Mouse (Mus musculus) embryo, embryonic 11 days (tissue): Measurements from ENCODE around the gene Stat4.

ENCODE experiments used
- DNase-seq: peaks from one replicate; pipeline ENCODE4 v3.0.0-alpha.2; 2015

Gene Stat4

GRCm38 (mm10) chr1:52111217-52111616 is 124.3 kb downstream of the Stat4 start:
- DNase-seq = no peak

DNA sequence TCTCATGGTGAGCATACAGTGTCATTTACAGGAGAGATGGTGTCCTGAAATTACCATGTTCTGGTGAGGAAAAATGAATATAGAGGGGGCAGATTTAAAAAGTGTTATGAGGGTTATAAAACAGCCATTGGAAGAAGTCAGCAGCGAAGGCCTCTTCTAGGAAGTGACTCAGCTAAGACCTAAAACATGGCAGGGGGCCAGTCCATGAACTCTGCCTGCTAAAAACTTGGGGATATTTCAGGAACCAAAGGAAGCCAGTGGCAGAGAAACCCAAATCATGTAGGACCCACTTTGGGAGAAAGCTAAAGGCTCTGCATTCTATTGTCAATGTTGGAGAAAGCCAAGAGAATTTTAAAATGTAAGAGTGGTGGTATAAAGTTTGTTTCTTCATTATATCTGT is 125.4 kb downstream of the Stat4 start:
- no peak for DNase-seq

DNA sequence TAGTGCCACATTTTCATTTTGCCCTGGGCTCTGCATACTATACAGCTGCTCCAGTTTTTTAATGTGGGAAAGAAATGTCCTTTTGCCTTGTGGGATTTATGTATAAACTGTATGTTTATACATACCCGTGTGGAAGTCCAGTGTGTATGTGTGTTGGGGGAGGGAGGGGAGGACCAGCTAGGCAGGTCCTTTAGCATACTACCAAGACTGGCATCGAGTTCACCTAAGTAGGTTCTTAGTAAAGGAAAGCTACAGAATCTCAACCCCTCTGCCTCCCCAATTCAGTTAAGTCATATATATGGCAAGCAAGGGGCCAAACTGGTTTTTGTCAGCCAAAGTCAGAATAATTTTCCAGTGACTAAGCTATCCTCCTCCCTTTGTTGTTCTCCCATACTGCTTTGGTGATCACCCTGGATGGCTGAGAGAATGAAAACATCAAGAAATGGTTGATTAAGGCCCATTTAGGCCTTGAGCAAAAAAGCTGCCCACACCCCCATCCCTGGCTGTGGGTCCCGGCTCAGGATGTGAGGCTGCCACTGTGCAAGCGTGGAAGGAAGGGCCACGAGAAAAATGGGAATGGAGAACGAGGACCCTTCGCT is 126.2 kb downstream of the Stat4 start:
- no peak for DNase-seq

DNA sequence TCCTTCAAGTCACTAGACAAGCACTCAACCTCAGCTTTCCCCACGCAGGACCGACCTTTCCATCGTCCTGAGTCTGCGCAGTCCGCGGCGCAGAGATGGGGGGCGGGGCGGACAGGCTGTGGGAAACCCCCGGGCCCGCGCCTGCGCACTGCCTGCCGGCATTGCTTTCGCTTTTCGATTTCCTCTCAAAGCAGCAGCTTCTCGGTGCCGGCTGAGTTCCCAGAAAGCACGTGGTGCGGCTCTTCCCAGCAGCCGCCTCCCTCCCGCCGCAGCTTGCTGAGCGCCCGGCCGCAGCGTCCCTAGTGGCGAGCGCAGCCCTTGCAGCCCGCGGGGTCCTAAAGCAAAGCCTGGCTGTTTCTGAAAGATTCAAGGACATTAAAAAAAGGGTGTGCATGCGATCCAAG is 126.7 kb downstream of the Stat4 start:
- peak; percentile 96 for DNase-seq

- no peak for DNase-seq
These were observed 129.5 kb downstream of the Stat4 start for GRCm38 (mm10) chr1:52116441-52116840.

DNA sequence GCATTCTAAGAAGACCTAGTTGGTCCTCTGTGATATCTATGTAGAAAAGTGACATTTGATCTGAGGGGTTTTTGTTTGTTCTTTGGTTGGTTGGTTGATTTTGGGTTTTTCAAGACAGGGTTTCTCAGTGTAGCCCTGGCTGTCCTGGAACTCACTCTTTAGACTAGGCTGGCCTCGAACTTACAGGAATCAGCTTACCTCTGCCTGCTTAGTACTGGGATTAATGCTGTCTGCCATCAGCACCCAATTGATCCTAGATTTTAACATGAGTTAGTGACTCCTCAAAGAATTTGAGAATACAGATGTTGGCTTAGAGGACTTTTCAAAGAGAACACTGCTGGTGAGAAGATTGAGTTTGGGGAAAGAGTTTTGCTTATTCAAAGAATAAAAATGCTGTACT is 130.8 kb downstream of the Stat4 start:
- no peak for DNase-seq

DNA sequence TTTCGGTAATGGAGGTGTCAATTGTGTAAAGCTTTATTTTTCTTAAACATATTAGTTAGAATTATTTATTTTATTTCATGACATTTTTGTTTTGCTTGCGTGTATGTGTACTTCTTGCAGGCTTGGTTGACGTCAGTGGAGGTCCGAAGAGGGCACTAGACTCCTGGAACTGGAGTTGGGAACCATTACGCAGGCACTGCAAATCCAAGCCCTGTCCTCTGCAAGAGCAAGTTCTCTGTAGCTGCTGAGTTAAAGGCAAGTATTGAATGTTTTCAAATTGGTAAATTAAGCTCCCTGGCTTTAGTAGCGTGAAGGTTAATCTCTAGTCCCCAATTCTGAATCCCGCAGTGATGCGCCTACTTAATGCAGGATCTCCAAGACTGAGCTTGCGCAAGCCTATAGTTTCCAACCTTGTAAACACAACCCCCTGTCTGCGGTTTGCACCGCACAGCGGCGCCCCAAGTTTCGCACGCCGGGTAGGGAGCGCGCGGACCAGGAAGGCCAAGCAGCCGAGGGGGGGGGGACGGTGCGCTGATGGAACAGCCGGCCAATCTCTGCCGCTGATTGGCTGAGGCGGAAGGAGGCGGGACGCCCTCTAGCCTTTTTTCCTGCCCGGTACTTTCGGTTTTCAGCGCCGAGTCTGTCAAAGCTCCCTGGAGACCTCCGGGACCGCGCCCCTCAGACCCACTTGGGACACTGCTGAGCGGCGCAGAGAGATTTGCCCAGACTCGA is 132.1 kb downstream of the Stat4 start, which contains the start of gene Stat1:
TSS of gene Stat1 (plus strand) at position 581 of the 732 bp plus-strand sequence.
- peak; percentile 92 for DNase-seq

DNA sequence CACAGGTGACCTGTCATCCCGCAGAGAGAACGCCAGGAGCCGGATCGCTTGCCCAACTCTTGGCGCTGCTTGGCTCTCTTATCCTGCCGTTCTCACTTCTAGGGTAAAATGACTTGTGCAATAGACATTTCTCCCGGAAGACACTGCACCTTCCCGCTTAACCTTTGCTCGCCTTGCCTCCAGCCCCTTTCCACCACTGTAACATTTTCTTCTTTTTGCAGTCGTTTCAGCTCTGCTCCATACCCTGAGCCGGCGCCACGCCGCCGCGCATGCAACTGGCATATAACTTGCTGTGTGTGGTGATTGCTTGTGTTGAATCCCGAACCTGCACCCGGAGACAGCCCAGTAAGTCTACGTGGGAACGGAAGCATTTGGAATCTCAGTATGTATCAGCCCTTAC is 132.7 kb downstream of the Stat4 start:
- DNase-seq = no peak

- DNase-seq = no peak
These were observed 133.2 kb downstream of the Stat4 start for GRCm38 (mm10) chr1:52120191-52120590.

DNA sequence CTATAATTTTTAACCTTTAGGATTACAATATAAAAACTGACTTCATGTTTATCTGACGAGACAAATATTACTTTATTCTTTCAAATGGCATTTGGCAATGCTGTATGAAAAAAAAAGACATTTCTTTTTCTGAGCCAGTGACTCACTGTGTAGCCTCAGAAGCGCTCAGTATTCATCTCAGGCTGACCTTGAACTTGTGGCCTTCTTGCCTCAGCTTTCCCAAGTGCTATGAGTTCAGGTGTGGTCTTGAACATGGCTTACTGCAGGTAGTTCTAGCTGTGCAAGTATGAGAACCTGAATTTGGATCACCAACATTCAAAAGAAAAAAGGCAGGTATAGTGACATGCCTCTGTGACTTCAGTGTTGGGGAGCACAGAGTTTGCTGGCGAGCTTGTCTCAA is 134.1 kb downstream of the Stat4 start:
- DNase-seq = no peak

GRCm38 (mm10) chr1:52124818-52125217 is 137.9 kb downstream of the Stat4 start:
- DNase-seq = no peak

DNA sequence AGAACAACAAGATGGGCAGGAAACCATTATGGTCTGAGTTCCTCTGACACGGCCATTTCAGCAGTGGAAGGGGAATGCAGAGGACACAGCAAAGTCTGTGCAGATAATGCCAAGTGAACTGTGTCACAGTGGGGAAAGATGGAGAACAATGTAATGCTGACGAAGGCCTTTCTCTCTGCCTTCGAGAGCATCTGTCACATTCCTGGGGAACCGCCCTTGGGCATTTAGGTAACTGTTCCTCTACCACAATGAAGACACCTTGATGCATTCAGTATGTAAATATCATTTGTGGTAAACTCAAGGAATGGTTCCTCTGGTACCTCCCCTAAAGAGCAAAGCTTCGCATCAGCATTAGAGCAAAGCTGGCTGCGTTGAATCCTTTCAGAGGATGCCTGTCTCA is 140.4 kb downstream of the Stat4 start:
- no peak for DNase-seq

- no peak for DNase-seq
These were observed 142.8 kb downstream of the Stat4 start for GRCm38 (mm10) chr1:52129794-52130193.

DNA sequence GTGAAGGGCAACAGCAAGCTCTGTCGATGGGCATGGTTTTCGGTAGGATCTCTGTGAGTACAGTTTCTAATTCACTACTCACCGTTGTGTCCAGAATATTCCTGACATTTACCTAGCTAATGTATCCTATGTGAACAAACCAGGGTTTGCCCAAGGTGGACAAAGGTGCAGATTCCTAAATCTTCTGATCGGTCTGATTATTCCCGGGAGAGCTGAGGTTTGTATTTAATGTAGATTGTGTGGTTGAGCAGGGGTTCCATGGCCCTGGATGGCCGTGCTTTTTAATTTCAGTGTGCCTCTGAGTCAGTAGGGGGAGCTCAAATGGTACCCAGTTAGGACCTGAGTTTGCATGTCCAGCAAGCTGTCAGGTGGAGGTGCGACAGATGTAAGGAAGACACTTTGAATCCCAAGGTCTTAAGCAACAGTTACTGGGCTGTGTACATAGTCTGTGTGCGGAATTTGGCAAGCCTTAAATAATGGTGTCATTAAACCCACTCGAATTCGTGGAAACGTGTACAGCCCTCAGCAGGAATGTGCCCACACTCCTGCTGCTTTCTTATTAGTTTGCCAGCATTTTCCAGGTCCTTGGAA is 144.9 kb downstream of the Stat4 start:
- DNase-seq = no peak

DNA sequence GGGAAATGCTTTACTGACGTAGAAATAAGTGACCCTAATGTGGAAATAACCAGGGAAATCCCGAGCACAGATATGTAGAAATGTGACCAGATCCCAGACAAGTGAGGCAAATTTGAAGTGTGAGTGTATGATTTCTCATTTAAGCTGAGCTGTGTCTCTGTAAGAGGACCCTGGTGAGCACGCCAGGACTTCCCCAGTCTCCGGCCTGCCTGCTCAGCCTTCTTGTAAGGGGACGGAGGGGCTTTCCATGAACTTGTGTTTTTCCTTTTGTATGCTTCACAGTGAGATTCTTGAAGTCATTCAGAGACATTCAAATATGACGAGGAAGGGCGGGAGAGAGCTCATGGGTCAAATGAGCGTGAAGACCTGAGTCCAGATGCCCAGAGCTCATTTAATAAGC is 146.3 kb downstream of the Stat4 start:
- DNase-seq = no peak

DNA sequence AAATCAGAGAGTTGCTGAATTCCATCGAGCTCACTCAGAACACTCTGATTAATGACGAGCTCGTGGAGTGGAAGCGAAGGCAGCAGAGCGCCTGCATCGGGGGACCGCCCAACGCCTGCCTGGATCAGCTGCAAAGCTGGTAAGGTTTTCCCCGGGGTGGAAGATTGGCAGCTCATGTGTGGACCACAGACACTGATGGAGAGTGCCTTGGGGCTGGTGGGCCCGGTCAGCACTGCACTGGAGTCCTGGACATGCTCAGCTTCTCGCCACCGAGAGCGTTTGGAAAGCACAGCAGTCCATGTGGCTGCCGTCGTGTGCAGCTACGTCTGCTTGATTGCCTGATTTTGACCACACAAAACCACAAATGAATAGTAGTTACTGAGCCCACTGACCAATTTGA is 150.3 kb downstream of the Stat4 start:
- DNase-seq = no peak

DNA sequence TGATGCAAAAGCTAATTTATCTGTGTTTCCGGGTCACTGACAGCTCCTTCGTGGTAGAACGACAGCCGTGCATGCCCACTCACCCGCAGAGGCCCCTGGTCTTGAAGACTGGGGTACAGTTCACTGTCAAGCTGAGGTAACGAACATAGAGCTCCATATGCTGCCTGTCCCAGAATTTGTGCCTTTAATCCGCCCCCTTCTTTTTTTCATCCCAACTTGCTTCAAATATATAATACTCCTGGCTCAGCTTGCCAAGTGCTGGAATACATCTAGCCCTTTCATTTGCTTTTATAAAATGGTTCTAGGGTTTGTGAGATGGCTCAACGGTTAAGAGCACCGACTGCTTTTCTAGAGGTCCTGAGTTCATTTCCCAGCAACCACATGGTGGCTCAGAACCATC is 153.6 kb downstream of the Stat4 start:
- no peak for DNase-seq

GRCm38 (mm10) chr1:52141482-52141881 is 154.5 kb downstream of the Stat4 start:
- no peak for DNase-seq

GRCm38 (mm10) chr1:52142117-52142516 is 155.2 kb downstream of the Stat4 start:
- DNase-seq = no peak

DNA sequence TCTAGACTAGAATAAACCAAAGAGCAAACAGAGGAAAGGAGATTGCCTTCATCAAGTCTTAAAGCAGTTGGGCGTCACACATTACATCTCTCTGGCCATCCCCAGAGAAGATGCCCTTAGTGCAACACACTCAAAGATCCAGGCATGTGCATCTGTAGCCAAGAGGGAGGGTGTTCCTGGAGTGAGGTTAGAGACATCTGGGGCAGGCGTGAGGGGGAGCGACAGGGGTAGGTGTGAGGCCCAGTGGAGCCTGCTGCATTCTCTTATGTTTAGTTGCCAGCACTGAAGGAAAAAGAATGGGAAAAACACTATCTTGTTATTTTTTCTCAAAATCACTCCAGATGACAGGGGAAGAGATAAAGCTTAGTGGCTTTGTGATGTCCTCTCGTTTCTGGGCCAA is 156.2 kb downstream of the Stat4 start:
- DNase-seq = no peak

- DNase-seq = no peak
These were observed 156.7 kb downstream of the Stat4 start for GRCm38 (mm10) chr1:52143596-52144156.

DNA sequence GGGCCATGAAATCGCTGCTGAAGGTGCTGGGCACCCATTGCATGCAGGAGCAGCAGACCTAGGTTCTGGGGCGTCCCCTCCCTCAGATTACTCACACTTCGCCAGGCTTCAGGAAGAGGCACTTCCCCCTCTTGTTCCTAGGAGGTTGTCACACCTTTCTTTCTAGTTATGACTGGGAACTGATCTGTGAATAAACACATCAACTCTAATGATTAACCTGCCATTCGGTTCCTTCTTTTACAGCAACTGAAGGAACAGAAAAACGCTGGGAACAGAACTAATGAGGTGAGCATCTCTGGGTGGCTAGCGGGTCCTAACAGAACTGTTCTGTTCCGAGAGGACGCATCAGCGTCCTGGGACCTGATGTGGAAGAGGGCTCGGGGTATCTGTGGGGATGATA is 158.0 kb downstream of the Stat4 start:
- no peak for DNase-seq

DNA sequence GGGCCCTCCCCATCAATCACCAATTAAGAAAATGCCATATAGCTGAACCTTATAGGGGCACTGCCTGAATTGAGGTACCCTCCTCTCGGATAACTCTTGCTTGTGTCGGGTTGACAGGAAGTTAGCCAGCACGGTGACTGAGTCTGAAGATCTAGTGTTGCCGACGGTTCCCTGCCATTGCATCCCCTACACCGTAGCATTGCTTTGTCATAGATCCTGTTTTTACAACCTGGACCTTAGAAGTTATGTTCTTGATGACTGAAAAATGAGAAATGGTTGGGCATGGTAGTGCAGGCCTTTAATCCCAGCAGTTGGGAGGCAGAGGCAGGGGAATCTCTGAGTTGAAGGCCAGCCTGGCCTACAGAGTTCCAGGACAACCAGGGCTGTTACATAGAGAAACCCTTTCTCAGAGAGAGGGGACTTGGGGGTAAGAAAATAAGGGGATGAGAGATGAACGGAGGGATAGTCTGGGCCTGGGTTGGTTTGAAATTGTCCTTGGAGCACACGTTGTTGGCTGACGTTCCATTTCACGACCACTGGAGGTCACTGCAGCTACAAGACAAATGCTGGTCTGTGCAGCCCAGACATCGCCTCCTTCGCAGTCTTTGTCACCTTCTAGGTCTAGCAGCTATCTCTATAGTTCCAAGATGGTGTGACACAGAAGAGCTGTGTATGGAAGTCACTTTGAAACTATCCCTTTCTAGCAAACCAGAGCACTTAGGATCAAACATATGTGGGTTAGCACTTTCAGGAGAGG is 159.4 kb downstream of the Stat4 start:
- peak; percentile 80 for DNase-seq
